Mouse (Mus musculus): Measurements from ENCODE around the gene Rps21. TPM values are rescaled to one million over a fixed set of nuclear protein-coding genes. Genes with fewer than 3 reads are reported as not detected.

The Rps21 gene
- polyA plus RNA-seq, 1 experiment from 2014 or later, result 430 TPM

GRCm38 (mm10) chr2:180233101-180233904, 23.9 kb upstream of the Rps21 start:
- 87% methylated on average over 7 of the region's 7 CpGs for WGBS

DNA sequence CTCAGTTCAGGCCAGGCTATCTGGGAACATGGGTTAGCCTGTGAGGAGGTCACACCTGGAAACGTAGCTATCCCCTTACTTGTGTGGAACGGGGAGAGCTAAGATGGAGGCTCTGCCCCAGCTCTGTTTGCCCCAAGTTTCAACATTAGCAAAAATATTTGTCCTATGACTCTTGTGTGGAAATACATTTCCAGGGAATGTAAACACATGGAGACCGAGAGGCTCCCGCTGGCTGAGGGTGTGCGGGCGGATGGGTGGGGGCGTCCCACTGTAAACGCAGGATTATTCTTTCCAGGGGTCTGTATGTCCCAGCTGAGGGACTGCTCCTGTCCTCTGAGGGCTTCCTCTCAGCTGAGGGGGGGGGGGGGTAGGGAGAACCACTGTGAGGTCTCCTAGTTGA, 22.8 kb upstream of the Rps21 start:
- Histone ChIP-seq H3K4me3 (no peak overlapping the region), H3K9me3 (no peaks in the 10 kb centered on the region), H3K4me2 (replicated peaks) (no peak overlapping the region), H3K36me3 (no peaks in the 10 kb centered on the region), H3K4me1 (peaks cover 4% of the 10 kb centered on the region; the same call in 1 of the 2 replicates), H3K27ac (no peak overlapping the region), H3K9ac (no peak overlapping the region), H3K27me3 (replicated peaks) (no peaks in the 10 kb centered on the region)
- ATAC-seq (ENCODE audit: low FRiP score, low read depth), result no peak
- WGBS, result 90% methylated on average over 8 of the region's 8 CpGs

More at GRCm38 (mm10) chr2:180233101-180233904, 23.9 kb upstream of the Rps21 start:
- no peaks in the 10 kb centered on the region for H3K9me3 ChIP-seq
- peaks cover 8% of the 10 kb centered on the region; the same call in 1 of the 2 replicates for H3K4me1 ChIP-seq
- no peaks in the 10 kb centered on the region for H3K27me3 ChIP-seq (replicated peaks)
- no peaks in the 10 kb centered on the region for H3K36me3 ChIP-seq
- H3K27ac ChIP-seq, result no peak overlapping the region
- no peak overlapping the region for H3K4me2 ChIP-seq (replicated peaks)
- ATAC-seq (ENCODE audit: low FRiP score, low read depth), result no peak
- no peak overlapping the region for H3K4me3 ChIP-seq
- H3K9ac ChIP-seq, result no peak overlapping the region

DNA sequence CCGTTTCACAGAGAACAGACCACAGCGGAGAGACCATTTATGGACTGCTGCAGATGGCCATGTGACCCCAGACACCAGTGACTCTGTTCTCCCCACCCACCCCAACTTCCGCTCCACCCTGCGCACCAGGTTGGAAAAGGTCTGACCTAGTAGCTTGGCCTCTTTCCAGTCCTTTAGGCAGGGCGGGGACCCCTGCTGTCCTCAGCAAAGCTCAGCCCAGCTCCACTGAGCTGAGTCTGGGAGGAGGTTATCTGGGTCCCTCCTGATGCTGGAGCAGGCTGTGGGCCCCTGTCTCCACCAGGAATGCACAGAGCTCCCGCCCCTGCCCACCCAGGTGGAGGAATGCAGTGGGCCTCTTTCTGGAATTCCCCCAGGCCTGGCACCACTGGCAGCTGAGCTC, 22.2 kb upstream of the Rps21 start:
- Histone ChIP-seq H3K4me1 (peaks cover 4% of the 10 kb centered on the region; the same call in 1 of the 2 replicates), H3K9me3 (no peaks in the 10 kb centered on the region), H3K4me2 (replicated peaks) (no peak overlapping the region), H3K27ac (no peak overlapping the region), H3K36me3 (no peaks in the 10 kb centered on the region), H3K4me3 (no peak overlapping the region), H3K9ac (no peak overlapping the region), H3K27me3 (replicated peaks) (no peaks in the 10 kb centered on the region)
- 62% methylated on average over 6 of the region's 6 CpGs for WGBS
- no peak for ATAC-seq (ENCODE audit: low FRiP score, low read depth)

DNA sequence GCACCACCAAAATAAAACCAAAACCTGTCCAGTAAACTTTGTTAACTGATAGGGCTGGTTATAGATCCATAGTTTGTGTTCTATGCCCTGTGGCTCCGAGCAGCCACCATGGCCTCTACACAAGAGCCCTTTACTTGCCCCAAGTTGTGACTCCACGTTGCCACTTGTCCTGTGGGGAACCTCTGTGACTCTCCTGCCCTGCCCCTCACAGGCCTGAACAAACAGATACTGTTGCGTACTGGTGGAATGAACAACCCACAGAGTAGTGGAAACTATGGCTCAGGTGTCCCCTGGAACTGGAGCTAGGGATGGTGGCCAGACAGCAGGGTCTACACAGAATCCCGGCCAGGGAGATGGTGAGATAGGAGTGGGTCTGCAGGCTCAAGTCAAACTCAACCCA, 21.4 kb upstream of the Rps21 start:
- Histone ChIP-seq H3K27me3 (replicated peaks) (no peaks in the 10 kb centered on the region), H3K27ac (no peak overlapping the region), H3K36me3 (no peaks in the 10 kb centered on the region), H3K4me2 (replicated peaks) (no peak overlapping the region), H3K9ac (no peak overlapping the region), H3K9me3 (no peaks in the 10 kb centered on the region), H3K4me3 (no peak overlapping the region), H3K4me1 (peaks cover 4% of the 10 kb centered on the region; the same call in 1 of the 2 replicates)
- no peak for ATAC-seq (ENCODE audit: low FRiP score, low read depth)
- 86% methylated on average over 4 of the region's 4 CpGs for WGBS

GRCm38 (mm10) chr2:180236500-180236899, 20.7 kb upstream of the Rps21 start:
- H3K9me3 ChIP-seq, result no peaks in the 10 kb centered on the region
- no peak overlapping the region for H3K27ac ChIP-seq
- no peaks in the 10 kb centered on the region for H3K27me3 ChIP-seq (replicated peaks)
- H3K4me1 ChIP-seq, result peaks cover 4% of the 10 kb centered on the region; the same call in 1 of the 2 replicates
- 53% methylated on average over 3 of the region's 3 CpGs for WGBS
- H3K36me3 ChIP-seq, result no peaks in the 10 kb centered on the region
- no peak overlapping the region for H3K4me2 ChIP-seq (replicated peaks)
- H3K4me3 ChIP-seq, result no peak overlapping the region
- no peak for ATAC-seq (ENCODE audit: low FRiP score, low read depth)
- no peak overlapping the region for H3K9ac ChIP-seq

DNA sequence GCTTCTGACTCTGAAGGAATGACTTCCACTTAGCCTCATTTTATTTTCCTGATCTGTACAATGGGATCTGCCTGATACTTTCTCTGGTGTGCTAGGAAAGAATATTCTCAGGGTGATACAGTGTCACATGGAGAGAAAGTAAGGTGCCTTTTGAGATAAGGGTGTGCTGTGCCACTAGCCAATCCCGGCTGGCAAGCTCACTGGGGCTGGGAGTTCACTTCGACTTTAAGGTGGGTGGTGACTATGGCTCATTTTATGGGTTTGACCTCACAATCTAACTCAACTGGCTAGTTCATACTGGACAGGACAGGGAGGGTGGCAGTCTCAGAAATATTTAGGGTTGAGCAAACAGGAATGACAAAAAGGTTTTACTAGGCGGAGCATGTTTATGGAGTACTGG, 20.2 kb upstream of the Rps21 start:
- Histone ChIP-seq H3K4me1 (peaks cover 4% of the 10 kb centered on the region; the same call in 1 of the 2 replicates), H3K9me3 (no peaks in the 10 kb centered on the region), H3K27ac (no peak overlapping the region), H3K4me2 (replicated peaks) (no peak overlapping the region), H3K4me3 (no peak overlapping the region), H3K9ac (no peak overlapping the region), H3K36me3 (no peaks in the 10 kb centered on the region), H3K27me3 (replicated peaks) (no peaks in the 10 kb centered on the region)
- ATAC-seq (ENCODE audit: low FRiP score, low read depth), result no peak
- 81% methylated on average over 3 of the region's 3 CpGs for WGBS

DNA sequence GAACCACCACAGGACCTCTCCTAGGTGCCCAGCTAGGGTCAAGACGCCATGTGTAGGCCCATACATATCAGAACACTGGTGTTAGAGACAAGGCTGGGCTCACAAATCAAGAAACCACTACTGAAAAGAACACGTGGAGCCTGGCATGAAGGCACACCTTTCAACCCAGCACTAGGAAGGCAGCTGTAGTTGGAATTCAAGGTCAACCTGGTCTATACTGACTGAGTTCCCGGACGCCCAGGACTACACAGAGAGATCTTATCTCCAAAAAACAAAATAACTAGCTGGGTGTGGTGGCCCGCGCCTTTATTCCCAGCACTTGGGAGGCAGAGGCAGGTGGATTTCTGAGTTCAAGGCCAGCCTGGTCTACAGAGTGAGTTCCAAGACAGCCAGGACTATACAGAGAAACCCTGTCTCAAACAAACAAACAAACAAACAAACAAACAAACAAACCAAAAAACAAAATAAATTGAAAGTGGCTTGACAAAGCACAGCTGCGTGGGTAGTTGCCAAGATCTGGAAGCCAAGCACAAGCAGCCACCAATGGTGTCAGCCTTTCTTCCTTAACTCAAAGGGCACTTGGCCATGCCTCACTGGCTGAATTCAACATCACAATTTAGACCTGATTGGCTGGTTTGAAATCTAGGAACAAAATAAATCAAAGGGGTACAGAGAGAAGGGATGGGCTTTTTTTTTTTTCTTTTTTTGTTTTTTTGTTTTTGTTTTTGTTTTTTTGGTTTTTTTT, 19.4 kb upstream of the Rps21 start:
- Histone ChIP-seq H3K9ac (no peak overlapping the region), H3K4me2 (replicated peaks) (no peak overlapping the region), H3K27me3 (replicated peaks) (no peaks in the 10 kb centered on the region), H3K36me3 (no peaks in the 10 kb centered on the region), H3K27ac (no peak overlapping the region), H3K4me1 (peaks cover 4% of the 10 kb centered on the region; the same call in 1 of the 2 replicates), H3K4me3 (no peak overlapping the region), H3K9me3 (no peaks in the 10 kb centered on the region)
- ATAC-seq (ENCODE audit: low FRiP score, low read depth), result no peak
- WGBS, result 93% methylated on average over 7 of the region's 7 CpGs

GRCm38 (mm10) chr2:180238591-180238990, 18.6 kb upstream of the Rps21 start:
- Histone ChIP-seq H3K9ac (no peak overlapping the region), H3K9me3 (no peaks in the 10 kb centered on the region), H3K27me3 (replicated peaks) (no peaks in the 10 kb centered on the region), H3K4me1 (peaks cover 4% of the 10 kb centered on the region; the same call in 1 of the 2 replicates), H3K36me3 (no peaks in the 10 kb centered on the region), H3K4me2 (replicated peaks) (no peak overlapping the region), H3K4me3 (no peak overlapping the region), H3K27ac (no peak overlapping the region)
- ATAC-seq (ENCODE audit: low FRiP score, low read depth), result no peak
- WGBS, result 88% methylated on average over 5 of the region's 5 CpGs

GRCm38 (mm10) chr2:180243108-180243507, 14.1 kb upstream of the Rps21 start:
- H3K36me3 ChIP-seq, result no peaks in the 10 kb centered on the region
- no peaks in the 10 kb centered on the region for H3K27me3 ChIP-seq (replicated peaks)
- H3K27ac ChIP-seq, result no peak overlapping the region
- H3K4me1 ChIP-seq, result no peaks in the 10 kb centered on the region
- H3K9me3 ChIP-seq, result no peaks in the 10 kb centered on the region
- no peak overlapping the region for H3K4me3 ChIP-seq
- no peak overlapping the region for H3K4me2 ChIP-seq (replicated peaks)
- H3K9ac ChIP-seq, result no peak overlapping the region
- ATAC-seq (ENCODE audit: low FRiP score, low read depth), result no peak
- WGBS, result 88% methylated on average over 4 of the region's 4 CpGs

DNA sequence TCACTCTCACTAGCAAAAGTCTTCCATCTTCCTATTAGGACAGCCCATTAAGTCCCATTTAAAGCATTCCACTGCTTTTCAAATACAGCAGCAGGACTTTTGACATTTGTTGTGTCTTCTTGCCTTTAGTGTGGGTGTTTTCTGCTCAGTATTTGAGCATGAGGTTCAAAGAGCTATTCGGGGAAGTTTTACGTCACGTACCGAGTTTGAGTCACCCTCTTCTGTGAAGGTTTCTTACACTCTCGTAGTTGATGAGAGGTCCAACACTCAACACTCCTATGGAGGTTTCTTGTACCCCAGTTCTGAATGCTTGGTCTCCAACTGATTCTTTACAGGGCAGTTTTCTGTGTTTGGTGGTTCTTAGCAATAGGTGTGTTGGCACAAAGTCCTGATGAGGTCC, 9.3 kb upstream of the Rps21 start:
- no peak overlapping the region for H3K4me2 ChIP-seq (replicated peaks)
- no peaks in the 10 kb centered on the region for H3K36me3 ChIP-seq
- no peaks in the 10 kb centered on the region for H3K9me3 ChIP-seq
- H3K27me3 ChIP-seq (replicated peaks), result no peaks in the 10 kb centered on the region
- no peaks in the 10 kb centered on the region for H3K4me1 ChIP-seq
- H3K27ac ChIP-seq, result no peak overlapping the region
- ATAC-seq (ENCODE audit: low FRiP score, low read depth), result no peak
- no peak overlapping the region for H3K9ac ChIP-seq
- WGBS, result 82% methylated on average over 5 of the region's 5 CpGs
- no peak overlapping the region for H3K4me3 ChIP-seq

GRCm38 (mm10) chr2:180248947-180249660, 8.1 kb upstream of the Rps21 start:
- WGBS, result 70% methylated on average over 9 of the region's 9 CpGs
- H3K9me3 ChIP-seq, result no peaks in the 10 kb centered on the region
- no peak overlapping the region for H3K4me3 ChIP-seq
- no peak overlapping the region for H3K4me2 ChIP-seq (replicated peaks)
- no peaks in the 10 kb centered on the region for H3K4me1 ChIP-seq
- no peaks in the 10 kb centered on the region for H3K27me3 ChIP-seq (replicated peaks)
- H3K36me3 ChIP-seq, result no peaks in the 10 kb centered on the region
- no peak overlapping the region for H3K9ac ChIP-seq
- ATAC-seq (ENCODE audit: low FRiP score, low read depth), result no peak
- H3K27ac ChIP-seq, result no peak overlapping the region

Data from neural tube, embryonic 12.5 days (tissue).